ENCODE assay signal across 14 mouse cellular contexts in genomic region chr3:122800553-122801435, GRCm38 (mm10).
DNase-seq lines count a peak whose midpoint lies in the region; ATAC-seq lines count a peak whose summit lies in the region.
"Had no signal": no experiment of that assay in that cellular context is flagged by ENCODE, and none has a peak within 500 bp of the region (broad histone marks: within the 10 kb centered on the region; RNA-seq: fewer than 3 reads in every experiment).

No protein-coding gene starts in this region.

- peaks cover 15% of the 10 kb centered on the region for H3K36me3 ChIP-seq in lung, embryonic 16.5 days (ENCODE audit: control insufficient read depth, insufficient read depth, low read length)
- H3K36me3 ChIP-seq in forebrain, embryonic 13.5 days (ENCODE audit: poor library complexity, severe bottlenecking), result peaks cover 3% of the 10 kb centered on the region; the same call in 1 of the 2 replicates
- no peaks in the 10 kb centered on the region for H3K36me3 ChIP-seq in hindbrain, embryonic 16.5 days (ENCODE audit: control insufficient read depth, insufficient read depth, low read length)
- H3K36me3 ChIP-seq in stomach, embryonic 14.5 days (ENCODE audit: control insufficient read depth, insufficient read depth, low read length), result peaks cover 34% of the 10 kb centered on the region; the same call in 1 of the 2 replicates
- H3K36me3 ChIP-seq: embryonic facial prominence, embryonic 12.5 days had no signal

- H3K27ac ChIP-seq in lung, embryonic 16.5 days (ENCODE audit: low read length), result peak overlapping the region; percentile 6; the same call in 1 of the 2 replicates
- H3K27ac ChIP-seq in forebrain, embryonic 13.5 days, result peak overlapping the region; percentile 31
- peak overlapping the region; percentile 29; the same call in 1 of the 2 replicates for H3K27ac ChIP-seq in hindbrain, embryonic 16.5 days (ENCODE audit: low read depth, low read length)
- peak overlapping the region; percentile 88 for H3K27ac ChIP-seq in stomach, embryonic 14.5 days (ENCODE audit: low read length)

- H3K9ac ChIP-seq in lung, embryonic 16.5 days (ENCODE audit: low read length), result no peak overlapping the region
- no peak overlapping the region for H3K9ac ChIP-seq in forebrain, embryonic 13.5 days
- no peak overlapping the region for H3K9ac ChIP-seq in hindbrain, embryonic 16.5 days (ENCODE audit: low read depth, low read length)
- H3K9ac ChIP-seq in stomach, embryonic 14.5 days (replicated peaks; ENCODE audit: low read depth, low read length), result no peak overlapping the region
- H3K9ac ChIP-seq: embryonic facial prominence, embryonic 12.5 days; heart, embryonic 12.5 days had no signal

- no peak overlapping the region for H3K4me3 ChIP-seq in lung, embryonic 16.5 days (ENCODE audit: low read length)
- H3K4me3 ChIP-seq in forebrain, embryonic 13.5 days, result no peak overlapping the region
- no peak overlapping the region for H3K4me3 ChIP-seq in hindbrain, embryonic 16.5 days (ENCODE audit: low read length)
- H3K4me3 ChIP-seq in stomach, embryonic 14.5 days (ENCODE audit: low read depth, low read length), result no peak overlapping the region
- H3K4me3 ChIP-seq: embryonic facial prominence, embryonic 12.5 days; heart, embryonic 12.5 days had no signal

- peaks cover 3% of the 10 kb centered on the region; the same call in 1 of the 2 replicates for H3K4me1 ChIP-seq in lung, embryonic 16.5 days (replicated peaks; ENCODE audit: control insufficient read depth, insufficient read depth, low read length)
- H3K4me1 ChIP-seq in forebrain, embryonic 13.5 days, result peaks cover 23% of the 10 kb centered on the region
- H3K4me1 ChIP-seq in hindbrain, embryonic 16.5 days (ENCODE audit: control insufficient read depth, insufficient read depth, low read depth, low read length), result peaks cover 14% of the 10 kb centered on the region
- H3K4me1 ChIP-seq in stomach, embryonic 14.5 days (ENCODE audit: control insufficient read depth, insufficient read depth, low read length), result peaks cover 12% of the 10 kb centered on the region; the same call in 1 of the 2 replicates
- H3K4me1 ChIP-seq: heart, embryonic 12.5 days had no signal

- H3K27me3 ChIP-seq in lung, embryonic 16.5 days (ENCODE audit: control insufficient read depth, insufficient read depth, low read depth, low read length), result no peaks in the 10 kb centered on the region
- no peaks in the 10 kb centered on the region for H3K27me3 ChIP-seq in forebrain, embryonic 13.5 days
- no peaks in the 10 kb centered on the region for H3K27me3 ChIP-seq in hindbrain, embryonic 16.5 days (replicated peaks; ENCODE audit: control insufficient read depth, insufficient read depth, low read length)
- H3K27me3 ChIP-seq in stomach, embryonic 14.5 days (ENCODE audit: control insufficient read depth, insufficient read depth, low read length), result no peaks in the 10 kb centered on the region
- H3K27me3 ChIP-seq: embryonic facial prominence, embryonic 12.5 days; heart, embryonic 12.5 days had no signal

- H3K9me3 ChIP-seq in lung, embryonic 16.5 days (ENCODE audit: control insufficient read depth, low read length), result no peaks in the 10 kb centered on the region
- H3K9me3 ChIP-seq in forebrain, embryonic 13.5 days (replicated peaks), result no peaks in the 10 kb centered on the region
- H3K9me3 ChIP-seq in hindbrain, embryonic 16.5 days (ENCODE audit: control insufficient read depth, low read length), result no peaks in the 10 kb centered on the region
- H3K9me3 ChIP-seq in stomach, embryonic 14.5 days (ENCODE audit: control insufficient read depth, low read depth, low read length), result no peaks in the 10 kb centered on the region
- H3K9me3 ChIP-seq: embryonic facial prominence, embryonic 12.5 days; heart, embryonic 12.5 days had no signal

- ATAC-seq in lung, embryonic 16.5 days (ENCODE audit: low read depth), result peak; percentile 54; the same call in 1 of the 2 replicates
- peak; percentile 31 for ATAC-seq in forebrain, embryonic 13.5 days
- peak; percentile 51; the same call in 1 of the 2 replicates for ATAC-seq in hindbrain, embryonic 16.5 days
- ATAC-seq in stomach, embryonic 14.5 days (ENCODE audit: insufficient number of reproducible peaks, insufficient read depth, low FRiP score, low read depth), result peak; percentile 62; the same call in 1 of the 2 replicates

- 55% methylated on average over 10 of the region's 10 CpGs for WGBS in lung, embryonic 16.5 days
- 40% methylated on average over 10 of the region's 10 CpGs for WGBS in forebrain, embryonic 13.5 days
- 38% methylated on average over 10 of the region's 10 CpGs for WGBS in hindbrain, embryonic 16.5 days
- WGBS in stomach, embryonic 14.5 days, result 46% methylated on average over 10 of the region's 10 CpGs

- H3K4me2 ChIP-seq in lung, embryonic 16.5 days (ENCODE audit: low read depth, low read length), result no peak overlapping the region
- H3K4me2 ChIP-seq in forebrain, embryonic 13.5 days, result no peak overlapping the region
- H3K4me2 ChIP-seq in hindbrain, embryonic 16.5 days (ENCODE audit: low read length), result no peak overlapping the region; the same call in 1 of the 2 replicates
- no peak overlapping the region for H3K4me2 ChIP-seq in stomach, embryonic 14.5 days (replicated peaks; ENCODE audit: low read depth, low read length)
- H3K4me2 ChIP-seq: embryonic facial prominence, embryonic 12.5 days; heart, embryonic 12.5 days had no signal

- no peak for DNase-seq in lung, adult 18-20 months
- no peak for DNase-seq in gastrocnemius, adult 8-10 months (ENCODE audit: low spot score in 2 of 2)
- no peak for DNase-seq in layer of hippocampus, adult 18-20 months (ENCODE audit: low spot score in 2 of 2)
- DNase-seq: cerebellum, adult 9-10 months; kidney, adult 18-20 months; layer of hippocampus, postnatal 36 days; liver; thymus, postnatal 36 days had no signal

Comparison
In these comparisons a context has a peak if more than half of its experiments do, and no peak if none do; other contexts are left out.
1. H3K27ac ChIP-seq: peak in every context shown above with its lines; median percentile 88 in stomach, embryonic 14.5 days; 31 in forebrain, embryonic 13.5 days; 29 in hindbrain, embryonic 16.5 days; 6 in lung, embryonic 16.5 days.